Mouse (Mus musculus) heart, adult 2 months (tissue): ENCODE data around the gene Mycn.

Experiments
- CTCF ChIP-seq: fragments of 200-600 bp; IDR thresholded peaks from 2 replicates; pipeline ENCODE4 v1.8.1; 2022; ENCODE audit warnings: antibody characterized with exemption, mild to moderate bottlenecking, moderate library complexity
- POLR2A ChIP-seq: fragments of 200-500 bp; IDR thresholded peaks from 2 replicates; pipeline ENCODE4 v1.6.1; 2011; ENCODE audit warnings: mild to moderate bottlenecking, low read depth, low read length, control low read depth; ENCODE audit not compliant: insufficient read depth

- no peak for TF ChIP-seq CTCF
- no peak for TF ChIP-seq POLR2A
These were observed 25.4 kb downstream of the Mycn start for GRCm38 (mm10) chr12:12916298-12916697.
